Mouse (Mus musculus): ENCODE measurements around the gene Rtp2. TPM values are rescaled to one million over a fixed set of nuclear protein-coding genes. Genes with fewer than 3 reads are reported as not detected.

Rtp2 gene
- polyA plus RNA-seq, 1 experiment from 2014 or later, result not detected

- no peaks in the 10 kb centered on the region for H3K36me3 ChIP-seq
- peaks cover 7% of the 10 kb centered on the region for H3K27me3 ChIP-seq (replicated peaks)
- H3K27ac ChIP-seq, result no peak overlapping the region
- ATAC-seq, result no peak
- no peaks in the 10 kb centered on the region for H3K4me1 ChIP-seq
- WGBS (ENCODE audit: insufficient replicate concordance), result 72% methylated on average over 7 of the region's 7 CpGs
- no peak overlapping the region for H3K4me2 ChIP-seq
- H3K4me3 ChIP-seq, result no peak overlapping the region
- H3K9me3 ChIP-seq (replicated peaks), result no peaks in the 10 kb centered on the region
- no peak overlapping the region for H3K9ac ChIP-seq
These were observed 30.8 kb downstream of the Rtp2 start for GRCm38 (mm10) chr16:23901411-23901810.

GRCm38 (mm10) chr16:23900061-23900460, 32.1 kb downstream of the Rtp2 start:
- Histone ChIP-seq H3K9me3 (replicated peaks) (no peaks in the 10 kb centered on the region), H3K4me3 (no peak overlapping the region), H3K27ac (no peak overlapping the region), H3K27me3 (replicated peaks) (peaks cover 14% of the 10 kb centered on the region), H3K4me1 (no peaks in the 10 kb centered on the region), H3K4me2 (no peak overlapping the region), H3K36me3 (no peaks in the 10 kb centered on the region), H3K9ac (no peak overlapping the region)
- no peak for ATAC-seq
- 56% methylated on average over 4 of the region's 4 CpGs for WGBS (ENCODE audit: insufficient replicate concordance)

GRCm38 (mm10) chr16:23898840-23899239, 33.4 kb downstream of the Rtp2 start:
- WGBS (ENCODE audit: insufficient replicate concordance), result 7% methylated on average over 12 of the region's 12 CpGs
- Histone ChIP-seq H3K4me2 (peak overlapping the region; percentile 44), H3K4me1 (no peaks in the 10 kb centered on the region), H3K9me3 (replicated peaks) (no peaks in the 10 kb centered on the region), H3K9ac (no peak overlapping the region), H3K4me3 (no peak overlapping the region), H3K27ac (no peak overlapping the region), H3K27me3 (replicated peaks) (peaks cover 14% of the 10 kb centered on the region), H3K36me3 (no peaks in the 10 kb centered on the region)
- no peak for ATAC-seq

- Histone ChIP-seq H3K36me3 (no peaks in the 10 kb centered on the region), H3K27ac (no peak overlapping the region), H3K9me3 (replicated peaks) (no peaks in the 10 kb centered on the region), H3K27me3 (replicated peaks) (peaks cover 14% of the 10 kb centered on the region), H3K4me1 (no peaks in the 10 kb centered on the region), H3K4me3 (no peak overlapping the region), H3K9ac (0 out of 2 replicates have a peak overlapping the region, but pooled peaks have one; percentile 12), H3K4me2 (peak overlapping the region; percentile 44)
- no peak for ATAC-seq
- 10% methylated on average over 15 of the region's 15 CpGs for WGBS (ENCODE audit: insufficient replicate concordance)
These were observed 34.1 kb downstream of the Rtp2 start for GRCm38 (mm10) chr16:23897984-23898586.

- Histone ChIP-seq H3K36me3 (no peaks in the 10 kb centered on the region), H3K27me3 (replicated peaks) (peaks cover 18% of the 10 kb centered on the region), H3K4me2 (no peak overlapping the region), H3K4me3 (no peak overlapping the region), H3K27ac (no peak overlapping the region), H3K9ac (no peak overlapping the region), H3K9me3 (replicated peaks) (no peaks in the 10 kb centered on the region), H3K4me1 (no peaks in the 10 kb centered on the region)
- 45% methylated on average over 5 of the region's 5 CpGs for WGBS (ENCODE audit: insufficient replicate concordance)
- no peak for ATAC-seq
These were observed 34.7 kb downstream of the Rtp2 start for GRCm38 (mm10) chr16:23897486-23897885.

GRCm38 (mm10) chr16:23895135-23895534, 37.1 kb downstream of the Rtp2 start:
- no peak overlapping the region for H3K27ac ChIP-seq
- 63% methylated on average over 3 of the region's 3 CpGs for WGBS (ENCODE audit: insufficient replicate concordance)
- no peaks in the 10 kb centered on the region for H3K36me3 ChIP-seq
- no peak overlapping the region for H3K9ac ChIP-seq
- ATAC-seq, result no peak
- no peaks in the 10 kb centered on the region for H3K4me1 ChIP-seq
- no peaks in the 10 kb centered on the region for H3K9me3 ChIP-seq (replicated peaks)
- no peak overlapping the region for H3K4me2 ChIP-seq
- no peak overlapping the region for H3K4me3 ChIP-seq
- H3K27me3 ChIP-seq (replicated peaks), result peaks cover 41% of the 10 kb centered on the region

GRCm38 (mm10) chr16:23890636-23891035, 41.6 kb downstream of the Rtp2 start, which contains the start of gene Sst:
Gene Sst, minus strand, starts transcription at chr16:23890958.
- ATAC-seq, result no peak
- 6% methylated on average over 26 of the region's 26 CpGs for whole genome bisulfite sequencing (ENCODE audit: insufficient replicate concordance)
- no peaks in the 10 kb centered on the region for H3K9me3 ChIP-seq (replicated peaks)
- H3K9ac ChIP-seq, result no peak within 1 kb of the TSS
- H3K4me2 ChIP-seq, result no peak within 1 kb of the TSS
- no peaks in the 10 kb centered on the region for H3K36me3 ChIP-seq
- H3K27ac ChIP-seq, result no peak within 1 kb of the TSS
- H3K4me3 ChIP-seq, result no peak within 1 kb of the TSS
- peaks cover 34% of the 10 kb centered on the region for H3K27me3 ChIP-seq (replicated peaks)
- H3K4me1 ChIP-seq, result no peaks in the 10 kb centered on the region

GRCm38 (mm10) chr16:23890151-23890550, 42.0 kb downstream of the Rtp2 start:
- Histone ChIP-seq H3K4me3 (no peak overlapping the region), H3K9me3 (replicated peaks) (no peaks in the 10 kb centered on the region), H3K27ac (no peak overlapping the region), H3K4me1 (no peaks in the 10 kb centered on the region), H3K27me3 (replicated peaks) (peaks cover 33% of the 10 kb centered on the region), H3K9ac (no peak overlapping the region), H3K36me3 (no peaks in the 10 kb centered on the region), H3K4me2 (no peak overlapping the region)
- WGBS (ENCODE audit: insufficient replicate concordance), result 8% methylated on average over 9 of the region's 9 CpGs
- ATAC-seq, result no peak

- ATAC-seq, result no peak
- Histone ChIP-seq H3K27ac (no peak overlapping the region), H3K9me3 (replicated peaks) (no peaks in the 10 kb centered on the region), H3K27me3 (replicated peaks) (peaks cover 33% of the 10 kb centered on the region), H3K9ac (no peak overlapping the region), H3K4me1 (no peaks in the 10 kb centered on the region), H3K4me3 (no peak overlapping the region), H3K36me3 (no peaks in the 10 kb centered on the region), H3K4me2 (no peak overlapping the region)
- 60% methylated on average over 10 of the region's 10 CpGs for WGBS (ENCODE audit: insufficient replicate concordance)
These were observed 44.1 kb downstream of the Rtp2 start for GRCm38 (mm10) chr16:23887910-23888579.

GRCm38 (mm10) chr16:23885098-23885497, 47.1 kb downstream of the Rtp2 start:
- Histone ChIP-seq H3K4me3 (no peak overlapping the region), H3K4me2 (no peak overlapping the region), H3K27ac (no peak overlapping the region), H3K4me1 (no peaks in the 10 kb centered on the region), H3K9me3 (replicated peaks) (no peaks in the 10 kb centered on the region), H3K9ac (no peak overlapping the region), H3K27me3 (replicated peaks) (peaks cover 6% of the 10 kb centered on the region), H3K36me3 (no peaks in the 10 kb centered on the region)
- WGBS (ENCODE audit: insufficient replicate concordance), result 77% methylated on average over 12 of the region's 12 CpGs
- no peak for ATAC-seq
